Mouse (Mus musculus) B cell, adult (primary cell): ENCODE measurements around the gene Cenps. TPM values are rescaled to one million over a fixed set of nuclear protein-coding genes. Genes with fewer than 3 reads are reported as not detected.

Source experiments
- total RNA-seq: library from RNA; stranded (reverse); gene quantifications from 4 replicates; pipeline ENCODE4 v1.2.4, GENCODE M21; 2023; ENCODE audit not compliant: inconsistent age

Gene Cenps
- total RNA-seq: 29.0 to 40.2 TPM (median 32.0 TPM) in 4 replicates

DNA sequence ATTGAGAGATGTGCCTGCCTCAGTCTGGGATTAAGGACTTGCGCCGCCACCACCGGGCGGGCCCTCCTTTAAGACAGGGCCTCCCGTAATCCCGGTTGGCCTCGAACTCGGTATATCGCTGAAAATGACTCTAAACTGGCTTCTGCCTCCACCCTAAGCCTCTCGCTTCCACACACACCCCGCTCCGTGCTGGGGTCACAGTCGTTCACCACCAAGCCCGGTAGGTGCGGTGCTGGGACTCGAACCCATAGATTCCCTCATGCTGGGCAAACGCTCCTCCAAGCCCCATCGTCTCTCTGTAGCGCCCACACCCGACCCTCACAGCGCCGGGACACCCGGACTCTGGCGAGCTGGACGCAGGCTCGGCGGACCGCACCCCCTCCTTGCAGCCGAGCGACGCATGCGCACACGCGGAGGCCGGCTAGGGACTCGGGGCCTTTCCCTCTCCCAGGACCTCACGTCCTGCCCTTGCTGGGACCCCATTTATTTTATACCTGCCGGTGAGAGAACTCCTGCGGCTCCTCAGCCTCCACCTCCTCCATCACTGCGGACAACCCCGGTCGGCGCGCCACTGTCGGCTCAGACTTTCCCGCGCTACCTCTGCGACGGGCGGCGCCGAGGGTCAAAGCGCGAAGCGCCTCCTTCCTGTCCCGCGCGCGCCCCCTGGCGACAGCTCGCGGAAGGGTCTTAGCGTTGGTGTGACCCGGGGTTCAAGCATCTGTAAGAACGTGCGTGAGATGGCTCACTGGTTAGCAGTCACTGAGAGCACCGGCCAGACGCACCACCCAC is at the start of gene Cenps:
Gene Cenps, minus strand, starts transcription at position 648 of the 789 bp plus-strand sequence.

GRCm38 (mm10) chr4:149166215-149166946 is 29.0 kb upstream of the Cenps start, which contains the start of gene Pgd:
TSS of gene Pgd (minus strand) at chr4:149166771.

GRCm38 (mm10) chr4:149126663-149127062 is 10.8 kb downstream of the Cenps start, which contains the start of gene Cort:
TSS of gene Cort (minus strand) at chr4:149126763.

GRCm38 (mm10) chr4:149103875-149104561 is 33.4 kb downstream of the Cenps start, which contains the start of gene Dffa:
TSS of gene Dffa (plus strand) at chr4:149104146.

DNA sequence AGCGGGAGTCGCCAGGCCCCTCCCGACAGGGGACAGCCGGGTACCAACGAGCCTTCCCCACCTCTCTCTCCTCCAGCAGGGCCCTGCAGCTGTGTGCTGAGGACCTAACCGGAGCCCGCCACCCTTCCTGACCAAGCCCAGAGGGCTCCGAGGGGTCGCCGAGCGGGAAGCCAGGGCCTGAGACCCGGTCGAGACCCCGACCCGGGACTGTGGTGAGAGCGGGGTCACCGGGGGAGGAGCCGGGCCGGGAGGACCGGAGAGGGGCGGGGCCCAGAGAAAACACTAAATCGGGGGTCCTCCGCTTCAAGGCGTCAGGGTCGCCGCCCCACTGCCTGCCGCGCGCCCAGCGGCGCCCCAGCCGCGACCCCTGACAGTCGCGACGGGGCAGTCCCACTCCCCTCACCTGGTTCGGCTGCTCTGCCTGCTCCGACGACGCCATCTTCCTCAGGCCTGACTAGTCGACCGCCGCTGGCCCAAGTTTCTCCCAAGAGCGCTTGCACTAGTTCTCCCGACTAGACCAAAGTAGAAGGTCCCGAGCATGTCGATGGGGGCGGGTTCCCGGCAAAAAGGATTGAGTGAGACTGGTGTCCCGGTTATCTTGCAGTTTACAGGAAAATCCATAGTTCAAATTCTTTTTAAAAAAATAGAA is 37.9 kb downstream of the Cenps start, which contains the start of gene Pex14:
Gene Pex14, minus strand, starts transcription at position 508 of the 649 bp plus-strand sequence.

Other genes with a start within 250 kb of the Cenps start
- gene Pex14, start 37.8 kb downstream of the Cenps start, total RNA-seq: 28.9 to 34.9 TPM (median 31.1 TPM) in 4 replicates
- 35.5 to 42.0 TPM (median 38.7 TPM) in 4 replicates for gene Dffa, start 33.5 kb downstream of the Cenps start, total RNA-seq
- 4.7 to 6.1 TPM (median 5.5 TPM) in 4 replicates for gene Cort, start 10.9 kb downstream of the Cenps start, total RNA-seq
- gene Pgd, start 29.1 kb upstream of the Cenps start, total RNA-seq: 56.9 to 61.7 TPM (median 59.5 TPM) in 4 replicates
- 12.4 to 17.7 TPM (median 13.5 TPM) in 4 replicates for gene Kif1b, start 170.1 kb upstream of the Cenps start, total RNA-seq